Mouse (Mus musculus) bone marrow, adult 2 months (tissue): ENCODE measurements around the gene Syvn1. TPM values are rescaled to one million over a fixed set of nuclear protein-coding genes. Genes with fewer than 3 reads are reported as not detected.

ENCODE experiments used
- H3K27ac ChIP-seq: fragments of 200-500 bp; 2 replicates; pipeline ENCODE4 v1.5.1; 2012; ENCODE audit warnings: low read depth, mild to moderate bottlenecking, control low read depth, inconsistent platforms, low read length; ENCODE audit not compliant: control insufficient read depth, poor library complexity, insufficient read depth
- H3K4me1 ChIP-seq: fragments of 200-500 bp; 2 replicates; pipeline ENCODE4 v1.6.1; 2011; ENCODE audit warnings: low read length; ENCODE audit not compliant: control insufficient read depth, insufficient read depth
- H3K4me3 ChIP-seq: fragments of 200-500 bp; replicated peaks from 2 replicates; pipeline ENCODE3; 2011; ENCODE audit warnings: mild to moderate bottlenecking, low read depth, low read length, control low read depth; ENCODE audit not compliant: control insufficient read depth
- CTCF ChIP-seq: fragments of 200-500 bp; IDR thresholded peaks from 2 replicates; pipeline ENCODE4 v1.5.1; 2011; ENCODE audit warnings: low read length, control low read depth; ENCODE audit not compliant: control insufficient read depth, insufficient read depth
- POLR2A ChIP-seq: fragments of 200-500 bp; IDR thresholded peaks from 2 replicates; pipeline ENCODE4 v1.6.1; 2011; ENCODE audit warnings: low read depth, mild to moderate bottlenecking, control low read depth, low read length, borderline replicate concordance; ENCODE audit not compliant: control insufficient read depth
- WGBS: fragments of 180-500 bp; shearing (Covaris S2); methylation state at CpG from one replicate; pipeline ENCODE4 v1.1.7; 2018; 5-methylcytosine and 5-hydroxymethylcytosine counted together
- polyA plus RNA-seq: library from polyadenylated mRNA; stranded (reverse); fragments of >200 nt; gene quantifications from 2 replicates; pipeline ENCODE4 v1.2.4, GENCODE M21; 2011; ENCODE audit warnings: low replicate concordance; ENCODE audit not compliant: missing spikeins, insufficient read depth, insufficient read length

The Syvn1 gene
- polyA plus RNA-seq, 1 experiment, result 58.5 TPM

GRCm38 (mm10) chr19:6015511-6016315 lies 30.7 kb upstream of the Syvn1 start, which contains the start of gene Capn1:
Gene Capn1, minus strand, starts transcription at chr19:6015897.
- WGBS, result 6% methylated on average over 40 of the region's 40 CpGs
- H3K4me1 ChIP-seq, result peaks cover 1% of the 10 kb centered on the region; the same call in 1 of the 2 replicates
- H3K27ac ChIP-seq, result peak within 1 kb of the TSS; percentile 86
- TF ChIP-seq CTCF, result no peak
- peak; percentile 45; the same call in 1 of the 2 replicates for TF ChIP-seq POLR2A
- H3K4me3 ChIP-seq, result peak within 1 kb of the TSS; percentile 91

DNA sequence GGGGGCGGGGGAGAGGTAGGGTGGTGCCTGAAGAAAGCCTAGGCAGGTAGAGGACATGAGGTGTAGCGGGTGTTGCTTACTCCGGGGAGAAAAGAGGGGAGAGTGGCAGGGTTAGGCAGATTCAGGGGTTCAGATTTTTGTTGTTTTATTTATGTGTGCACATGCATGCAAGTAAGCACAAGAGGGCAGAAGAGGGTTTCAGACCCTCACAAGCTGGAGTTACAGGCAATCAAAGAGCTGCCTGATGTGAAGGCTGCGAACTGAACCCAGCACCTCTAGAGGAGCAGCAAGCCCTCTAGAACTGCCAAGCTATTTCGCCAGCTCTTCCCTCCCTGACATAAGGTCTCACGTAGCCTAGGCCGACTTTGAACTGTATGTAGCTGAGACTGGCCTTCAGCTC lies 29.8 kb upstream of the Syvn1 start:
- H3K4me1 ChIP-seq, result peaks cover 2% of the 10 kb centered on the region; the same call in 1 of the 2 replicates
- no peak overlapping the region for H3K27ac ChIP-seq
- H3K4me3 ChIP-seq, result no peak overlapping the region
- TF ChIP-seq POLR2A (no peak), CTCF (no peak)
- 73% methylated on average over 7 of the region's 7 CpGs for WGBS

- 19% methylated on average over 15 of the region's 15 CpGs for WGBS
- TF ChIP-seq POLR2A (no peak), CTCF (peak; percentile 96)
- Histone ChIP-seq H3K4me3 (no peak overlapping the region), H3K27ac (no peak overlapping the region), H3K4me1 (peaks cover 4% of the 10 kb centered on the region; the same call in 1 of the 2 replicates)
These were observed 28.0 kb upstream of the Syvn1 start for GRCm38 (mm10) chr19:6018142-6019089.

GRCm38 (mm10) chr19:6020276-6020675 lies 26.1 kb upstream of the Syvn1 start:
- H3K4me1 ChIP-seq, result peaks cover 4% of the 10 kb centered on the region; the same call in 1 of the 2 replicates
- no peak for TF ChIP-seq POLR2A
- 0 out of 2 replicates have a peak, but pooled peaks have one; percentile 8 for TF ChIP-seq CTCF
- no peak overlapping the region for H3K4me3 ChIP-seq
- H3K27ac ChIP-seq, result no peak overlapping the region
- 45% methylated on average over 3 of the region's 3 CpGs for WGBS

- WGBS, result 83% methylated on average over 8 of the region's 8 CpGs
- Histone ChIP-seq H3K4me3 (no peak overlapping the region), H3K27ac (no peak overlapping the region), H3K4me1 (peaks cover 3% of the 10 kb centered on the region; the same call in 1 of the 2 replicates)
- TF ChIP-seq CTCF (no peak), POLR2A (no peak)
These were observed 23.3 kb upstream of the Syvn1 start for GRCm38 (mm10) chr19:6023059-6023458.

- peaks cover 3% of the 10 kb centered on the region; the same call in 1 of the 2 replicates for H3K4me1 ChIP-seq
- H3K4me3 ChIP-seq, result no peak overlapping the region
- WGBS, result 83% methylated on average over 7 of the region's 7 CpGs
- H3K27ac ChIP-seq, result no peak overlapping the region
- no peak for TF ChIP-seq CTCF
- TF ChIP-seq POLR2A, result no peak
These were observed 22.4 kb upstream of the Syvn1 start for GRCm38 (mm10) chr19:6023930-6024329.

GRCm38 (mm10) chr19:6028991-6029390 lies 17.4 kb upstream of the Syvn1 start:
- WGBS, result 76% methylated on average over 6 of the region's 6 CpGs
- H3K4me3 ChIP-seq, result no peak overlapping the region
- H3K4me1 ChIP-seq, result no peaks in the 10 kb centered on the region
- no peak overlapping the region for H3K27ac ChIP-seq
- TF ChIP-seq POLR2A, result no peak
- TF ChIP-seq CTCF, result no peak

- Histone ChIP-seq H3K4me1 (no peaks in the 10 kb centered on the region), H3K4me3 (no peak overlapping the region), H3K27ac (no peak overlapping the region)
- no peak for TF ChIP-seq CTCF
- no peak for TF ChIP-seq POLR2A
- 78% methylated on average over 9 of the region's 9 CpGs for WGBS
These were observed 16.9 kb upstream of the Syvn1 start for GRCm38 (mm10) chr19:6029426-6029825.
